Mouse (Mus musculus) stomach, postnatal 0 days (tissue): ENCODE data around the gene Sec22a. TPM values are rescaled to one million over a fixed set of nuclear protein-coding genes. Genes with fewer than 3 reads are reported as not detected.

Source experiments
- ATAC-seq: fragments of 200-750 bp; cut with Nextera tagmentation; 2 replicates; pipeline ENCODE4 v1.8.0; 2017; ENCODE audit not compliant: low FRiP score, low TSS enrichment
- DNase-seq: peaks from one replicate; pipeline ENCODE4 v3.0.0-alpha.2; 2016; ENCODE audit warnings: low spot score
- H3K27ac ChIP-seq: fragments of 300-500 bp; sonication (generic); replicated peaks from 2 replicates; pipeline ENCODE4 v1.5.1; 2014; ENCODE audit warnings: mild to moderate bottlenecking, control low read depth
- H3K27me3 ChIP-seq: fragments of 300-500 bp; sonication (generic); 2 replicates; pipeline ENCODE4 v1.6.1; 2014; ENCODE audit warnings: low read length; ENCODE audit not compliant: control insufficient read depth, insufficient read depth
- H3K36me3 ChIP-seq: fragments of 300-500 bp; sonication (generic); 2 replicates; pipeline ENCODE4 v1.6.1; 2014; ENCODE audit warnings: low read length, mixed read lengths; ENCODE audit not compliant: control insufficient read depth, insufficient read depth
- H3K4me1 ChIP-seq: fragments of 300-500 bp; sonication (generic); replicated peaks from 2 replicates; pipeline ENCODE4 v1.6.1; 2014; ENCODE audit warnings: antibody characterized with exemption; ENCODE audit not compliant: control insufficient read depth, insufficient read depth
- H3K4me2 ChIP-seq: fragments of 300-500 bp; sonication (generic); replicated peaks from 2 replicates; pipeline ENCODE4 v1.6.1; 2014; ENCODE audit warnings: low read depth, mild to moderate bottlenecking, control low read depth, moderate library complexity
- H3K4me3 ChIP-seq: fragments of 300-500 bp; sonication (generic); 2 replicates; pipeline ENCODE4 v1.5.1; 2014; ENCODE audit warnings: low read depth, low read length, control low read depth
- H3K9ac ChIP-seq: fragments of 300-500 bp; sonication (generic); 2 replicates; pipeline ENCODE4 v1.6.1; 2014; ENCODE audit warnings: mild to moderate bottlenecking, low read length, control low read depth, mixed read lengths
- H3K9me3 ChIP-seq: fragments of 300-500 bp; sonication (generic); 2 replicates; pipeline ENCODE4 v1.6.1; 2016; ENCODE audit warnings: low read length; ENCODE audit not compliant: control insufficient read depth
- CTCF ChIP-seq: IDR thresholded peaks from 2 replicates; pipeline ENCODE4 v1.5.1; 2016; ENCODE audit warnings: antibody characterized with exemption, low read depth, mild to moderate bottlenecking, moderate library complexity
- EP300 ChIP-seq: optimal IDR thresholded peaks from 2 replicates; pipeline ENCODE3; 2016; ENCODE audit warnings: antibody characterized with exemption
- WGBS: fragments of 180-500 bp; shearing (Covaris S2); extraction: QIAGEN DNeasy Blood & Tissue Kit; methylation state at CpG from one replicate; pipeline ENCODE4 v1.1.7; 2014; 5-methylcytosine and 5-hydroxymethylcytosine counted together
- polyA plus RNA-seq: library from polyadenylated mRNA; unstranded; fragments of >200 nt; fragmentation: Nextera tagmentation; extraction: Ambion mirVana; gene quantifications from 2 replicates; pipeline ENCODE4 v1.2.1, GENCODE M21; 2015

Sec22a gene
- polyA plus RNA-seq, 1 experiment from 2014 or later, result 41.4 TPM

DNA sequence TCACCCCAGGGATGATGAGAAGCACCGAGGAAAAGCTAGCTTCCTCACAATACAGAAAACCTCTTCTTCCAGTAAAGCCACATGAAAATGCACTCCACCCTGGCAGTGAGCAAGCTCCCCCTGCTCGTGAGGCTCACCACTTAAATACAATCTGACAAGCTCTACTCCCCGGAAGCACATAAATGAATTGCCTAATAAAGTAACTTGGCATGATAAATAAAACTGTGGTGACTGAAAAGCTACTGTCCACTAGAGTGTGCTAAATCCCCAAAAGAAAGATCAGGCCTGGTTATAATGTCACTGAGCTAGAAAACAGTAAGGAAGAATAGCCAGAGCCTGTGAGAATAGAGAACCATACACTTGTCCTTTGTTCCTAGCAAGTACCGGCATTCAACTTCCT, 44.4 kb downstream of the Sec22a start:
- Histone ChIP-seq H3K27ac (no peak overlapping the region), H3K9ac (no peak overlapping the region), H3K27me3 (no peaks in the 10 kb centered on the region), H3K36me3 (no peaks in the 10 kb centered on the region), H3K4me1 (no peaks in the 10 kb centered on the region), H3K9me3 (no peaks in the 10 kb centered on the region), H3K4me3 (no peak overlapping the region), H3K4me2 (no peak overlapping the region)
- DNase-seq (no peak), ATAC-seq (no peak)
- WGBS, result 27% methylated on average over 4 of the region's 4 CpGs
- TF ChIP-seq CTCF (peak; percentile 89), EP300 (no peak)

DNA sequence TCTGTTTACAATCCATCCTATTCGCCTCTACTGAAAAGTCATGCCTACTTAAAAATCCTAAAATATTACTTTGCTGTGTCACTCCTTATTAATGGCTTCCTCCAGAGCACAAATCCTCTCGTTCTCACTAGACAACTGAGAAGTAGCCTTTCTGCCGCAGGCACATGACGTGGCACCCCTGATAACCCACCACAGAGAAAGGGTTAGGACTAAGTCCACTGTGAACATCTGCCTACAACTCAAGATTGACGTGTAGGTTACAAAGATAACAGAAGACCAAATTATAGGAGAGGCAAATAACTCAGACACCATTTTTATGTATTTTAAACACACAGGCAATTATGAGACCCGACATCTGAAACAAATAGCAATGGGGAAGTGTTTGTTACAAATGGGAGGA, 45.3 kb downstream of the Sec22a start:
- TF ChIP-seq EP300, result no peak
- TF ChIP-seq CTCF, result no peak
- Histone ChIP-seq H3K4me3 (no peak overlapping the region), H3K9me3 (no peaks in the 10 kb centered on the region), H3K4me2 (no peak overlapping the region), H3K9ac (no peak overlapping the region), H3K27me3 (no peaks in the 10 kb centered on the region), H3K4me1 (no peaks in the 10 kb centered on the region), H3K27ac (no peak overlapping the region), H3K36me3 (peaks cover 5% of the 10 kb centered on the region)
- DNase-seq (no peak), ATAC-seq (no peak)
- 65% methylated on average over 6 of the region's 6 CpGs for WGBS

DNA sequence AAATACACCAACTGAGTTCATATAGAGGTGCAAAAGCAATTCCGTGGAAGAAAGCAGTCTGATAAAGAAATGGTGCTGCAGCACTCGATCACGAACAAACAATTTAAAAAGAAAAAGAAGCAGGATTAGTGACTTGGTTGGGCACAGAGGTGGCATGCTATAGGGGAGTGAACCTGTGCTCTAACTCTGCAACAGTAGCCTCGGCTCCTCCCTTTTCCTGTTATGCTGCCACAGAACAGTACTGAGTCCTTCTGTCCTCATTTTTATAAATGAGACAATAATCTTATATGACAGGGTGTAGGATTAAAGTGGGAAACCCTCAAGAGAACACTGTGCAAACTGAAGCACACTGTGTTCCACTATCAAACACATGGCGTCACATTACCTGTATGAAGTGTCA, 46.3 kb downstream of the Sec22a start:
- ATAC-seq (no peak), DNase-seq (no peak)
- Histone ChIP-seq H3K27ac (no peak overlapping the region), H3K4me2 (no peak overlapping the region), H3K9me3 (no peaks in the 10 kb centered on the region), H3K9ac (no peak overlapping the region), H3K4me3 (no peak overlapping the region), H3K27me3 (no peaks in the 10 kb centered on the region), H3K4me1 (no peaks in the 10 kb centered on the region), H3K36me3 (peaks cover 6% of the 10 kb centered on the region)
- WGBS, result 83% methylated on average over 5 of the region's 5 CpGs
- TF ChIP-seq CTCF (no peak), EP300 (no peak)

DNA sequence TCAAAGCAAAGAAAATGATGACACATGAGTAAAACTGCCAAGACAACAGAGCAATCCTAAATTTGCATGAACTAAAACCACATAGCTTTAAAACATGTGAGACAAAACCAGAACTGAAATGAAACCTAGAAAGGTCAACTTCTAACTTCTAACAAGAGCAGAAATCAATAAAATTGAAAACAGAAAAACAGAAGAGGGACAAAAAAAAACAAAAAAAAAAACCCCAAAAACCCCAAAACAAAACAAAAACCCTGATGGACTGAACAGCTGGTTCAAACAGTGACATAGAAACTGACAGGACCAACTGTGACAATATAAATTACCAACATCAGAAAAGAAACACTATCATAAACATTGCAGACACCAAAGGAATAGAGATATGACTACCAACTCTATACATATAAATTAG, 46.9 kb downstream of the Sec22a start:
- Histone ChIP-seq H3K4me3 (no peak overlapping the region), H3K36me3 (peaks cover 6% of the 10 kb centered on the region), H3K9me3 (no peaks in the 10 kb centered on the region), H3K4me2 (no peak overlapping the region), H3K9ac (no peak overlapping the region), H3K27ac (no peak overlapping the region), H3K27me3 (no peaks in the 10 kb centered on the region), H3K4me1 (no peaks in the 10 kb centered on the region)
- DNase-seq, result no peak
- no peak for ATAC-seq
- no peak for TF ChIP-seq CTCF
- no peak for TF ChIP-seq EP300

DNA sequence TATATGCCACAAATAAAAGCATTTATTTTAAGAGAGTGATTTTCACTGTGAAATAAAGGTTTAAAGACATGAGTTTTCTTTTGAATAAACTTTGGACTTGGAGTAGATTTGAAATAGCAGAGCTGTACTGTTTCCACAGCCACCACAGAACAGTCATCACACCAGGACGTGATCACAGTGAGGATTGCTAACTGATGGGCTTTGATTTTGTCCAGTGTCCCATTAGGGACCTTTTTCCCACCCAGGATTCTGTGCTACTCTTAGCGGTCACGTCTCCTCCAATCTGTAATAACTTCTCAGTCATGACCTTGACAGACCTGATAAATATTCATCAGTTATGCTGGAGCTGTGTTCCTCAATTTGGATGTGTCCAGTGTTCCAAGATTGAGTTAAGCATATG, 48.2 kb downstream of the Sec22a start:
- Histone ChIP-seq H3K27me3 (no peaks in the 10 kb centered on the region), H3K4me1 (no peaks in the 10 kb centered on the region)

DNA sequence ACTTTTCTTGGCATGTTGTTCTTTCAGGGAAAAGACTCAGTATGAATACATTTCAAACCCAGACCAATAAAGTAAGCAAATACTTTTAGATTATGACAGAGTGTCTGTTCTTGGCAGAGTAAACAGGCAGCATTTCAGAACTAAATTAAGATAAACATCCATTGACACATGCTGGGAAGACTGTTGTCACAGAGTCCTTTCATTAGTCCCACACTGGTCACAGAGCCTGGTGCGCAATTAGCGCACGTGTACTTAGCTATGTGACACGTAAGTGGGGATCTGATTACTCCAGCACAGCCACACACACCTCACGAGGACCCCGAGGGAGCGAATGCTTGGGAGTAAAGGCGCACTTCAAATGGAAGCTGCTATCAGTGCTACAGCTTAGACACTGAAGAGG, 52.1 kb downstream of the Sec22a start:
- no peak for ATAC-seq

More for the DNA sequence above, 48.2 kb downstream of the Sec22a start:
- Histone ChIP-seq H3K27ac (no peak overlapping the region), H3K9me3 (no peaks in the 10 kb centered on the region), H3K9ac (no peak overlapping the region), H3K4me3 (no peak overlapping the region), H3K36me3 (peaks cover 6% of the 10 kb centered on the region), H3K4me2 (no peak overlapping the region)
- 75% methylated on average over 3 of the region's 3 CpGs for WGBS
- ATAC-seq (no peak), DNase-seq (no peak)
- TF ChIP-seq CTCF (no peak), EP300 (no peak)

More for the DNA sequence above, 52.1 kb downstream of the Sec22a start:
- H3K9ac ChIP-seq, result no peak overlapping the region
- H3K27me3 ChIP-seq, result no peaks in the 10 kb centered on the region
- no peaks in the 10 kb centered on the region for H3K4me1 ChIP-seq
- H3K27ac ChIP-seq, result no peak overlapping the region
- peaks cover 6% of the 10 kb centered on the region for H3K36me3 ChIP-seq
- TF ChIP-seq EP300, result no peak
- no peak for TF ChIP-seq CTCF
- H3K4me2 ChIP-seq, result no peak overlapping the region
- H3K4me3 ChIP-seq, result no peak overlapping the region
- H3K9me3 ChIP-seq, result no peaks in the 10 kb centered on the region
- 55% methylated on average over 8 of the region's 8 CpGs for WGBS
- DNase-seq, result no peak
